Mouse (Mus musculus): ENCODE data around the gene Zfp687.

Zfp687 gene

GRCm38 (mm10) chr3:95018741-95019140 is 3.5 kb upstream of the Zfp687 start:
- DNase-seq (ENCODE audit: low read depth in 1 of 2, low spot score in 2 of 2), result no peak

GRCm38 (mm10) chr3:95016532-95017056 is 1.3 kb upstream of the Zfp687 start:
- DNase-seq (ENCODE audit: low read depth in 1 of 2, low spot score in 2 of 2), result no peak

GRCm38 (mm10) chr3:95015891-95016531 is 763 bp upstream of the Zfp687 start:
- peak; percentile 88 for DNase-seq (ENCODE audit: low read depth in 1 of 2, low spot score in 2 of 2)

- peak in 1 of 2 experiments; percentile 33 for DNase-seq (ENCODE audit: low read depth in 1 of 2, low spot score in 2 of 2)
Observed at GRCm38 (mm10) chr3:95014428-95015151, 658 bp downstream of the Zfp687 start.

- no peak for DNase-seq (ENCODE audit: low read depth in 1 of 2, low spot score in 2 of 2)
Observed at GRCm38 (mm10) chr3:95013699-95014427, 1.4 kb downstream of the Zfp687 start.

GRCm38 (mm10) chr3:95012982-95013381 is 2.3 kb downstream of the Zfp687 start:
- no peak for DNase-seq (ENCODE audit: low read depth in 1 of 2, low spot score in 2 of 2)

- DNase-seq (ENCODE audit: low read depth in 1 of 2, low spot score in 2 of 2), result no peak
Observed at GRCm38 (mm10) chr3:95010396-95010795, 4.9 kb downstream of the Zfp687 start.

- no peak for DNase-seq (ENCODE audit: low read depth in 1 of 2, low spot score in 2 of 2)
Observed at GRCm38 (mm10) chr3:95007706-95008105, 7.5 kb downstream of the Zfp687 start.

- DNase-seq (ENCODE audit: low read depth in 1 of 2, low spot score in 2 of 2), result no peak
Observed at GRCm38 (mm10) chr3:95005651-95006050, 9.6 kb downstream of the Zfp687 start.

GRCm38 (mm10) chr3:95003273-95003672 is 12.0 kb downstream of the Zfp687 start:
- DNase-seq (ENCODE audit: low read depth in 1 of 2, low spot score in 2 of 2), result no peak

GRCm38 (mm10) chr3:95002569-95002968 is 12.7 kb downstream of the Zfp687 start:
- no peak for DNase-seq (ENCODE audit: low read depth in 1 of 2, low spot score in 2 of 2)

- peak; percentile 67 to 77 for DNase-seq (ENCODE audit: low read depth in 1 of 2, low spot score in 2 of 2)
Observed at GRCm38 (mm10) chr3:94996946-94997345, 18.3 kb downstream of the Zfp687 start.

GRCm38 (mm10) chr3:94989159-94989761 is 26.0 kb downstream of the Zfp687 start:
- no peak for DNase-seq (ENCODE audit: low read depth in 1 of 2, low spot score in 2 of 2)

GRCm38 (mm10) chr3:94987578-94987977 is 27.7 kb downstream of the Zfp687 start:
- DNase-seq (ENCODE audit: low read depth in 1 of 2, low spot score in 2 of 2), result no peak

- no peak for DNase-seq (ENCODE audit: low read depth in 1 of 2, low spot score in 2 of 2)
Observed at GRCm38 (mm10) chr3:94985513-94985912, 29.7 kb downstream of the Zfp687 start.

- DNase-seq (ENCODE audit: low read depth in 1 of 2, low spot score in 2 of 2), result no peak
Observed at GRCm38 (mm10) chr3:94984312-94984711, 30.9 kb downstream of the Zfp687 start.

- DNase-seq (ENCODE audit: low read depth in 1 of 2, low spot score in 2 of 2), result peak; percentile 66 to 89
Observed at GRCm38 (mm10) chr3:94974528-94975422, 40.5 kb downstream of the Zfp687 start, which contains the start of gene Pi4kb. TSS of gene Pi4kb (plus strand) at chr3:94974731.

GRCm38 (mm10) chr3:94974026-94974527 is 41.2 kb downstream of the Zfp687 start:
- DNase-seq (ENCODE audit: low read depth in 1 of 2, low spot score in 2 of 2), result no peak

GRCm38 (mm10) chr3:94973620-94974019 is 41.6 kb downstream of the Zfp687 start:
- DNase-seq (ENCODE audit: low read depth in 1 of 2, low spot score in 2 of 2), result no peak

GRCm38 (mm10) chr3:94972552-94972951 is 42.7 kb downstream of the Zfp687 start:
- no peak for DNase-seq (ENCODE audit: low read depth in 1 of 2, low spot score in 2 of 2)
